Mouse (Mus musculus) bone marrow macrophage, adult 2 months (primary cell): ENCODE data around the gene Socs3.

Experiments used
- CTCF ChIP-seq: IDR thresholded peaks from 2 replicates; pipeline ENCODE4 v1.5.1; 2012; ENCODE audit warnings: low read depth, mild to moderate bottlenecking, low read length, moderate library complexity
- POLR2A ChIP-seq: IDR thresholded peaks from 2 replicates; pipeline ENCODE4 v1.6.1; 2012; ENCODE audit warnings: mild to moderate bottlenecking, low read depth, low read length, borderline replicate concordance

DNA sequence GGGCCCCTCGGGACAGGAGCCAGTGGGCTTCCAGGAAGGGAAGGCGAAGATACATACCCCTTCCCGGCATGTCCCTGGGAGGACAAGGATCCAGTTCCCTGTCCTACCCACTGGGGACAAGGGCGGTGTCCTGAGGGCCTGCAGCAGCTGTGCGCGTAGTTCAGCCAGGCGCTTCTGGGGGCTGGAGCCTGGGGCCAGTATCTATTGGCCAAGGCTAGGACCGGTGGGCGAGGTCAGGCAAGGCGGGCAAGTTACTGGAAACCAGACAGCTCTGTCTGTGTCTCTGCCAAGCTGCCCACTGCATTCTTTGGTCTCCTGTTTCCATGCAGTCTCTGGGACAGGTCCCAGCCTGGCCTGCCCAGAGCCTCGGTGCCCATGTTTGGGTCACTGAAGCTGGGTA is 46.6 kb downstream of the Socs3 start:
- no peak for TF ChIP-seq POLR2A
- no peak for TF ChIP-seq CTCF
